Mouse (Mus musculus) testis, adult 2 months (tissue): ENCODE measurements at regions not wholly inside any gene's neighbourhood (a gene's known extent, or its start where the extent isn't known, plus 50 kb on each side); places are given as distances from the start of the nearest gene placed in this dataset.

Source experiments
- CTCF ChIP-seq: fragments of 200-500 bp; IDR thresholded peaks from 2 replicates; pipeline ENCODE4 v1.5.1; 2012; ENCODE audit warnings: low read depth, mild to moderate bottlenecking, inconsistent platforms, low read length, moderate library complexity; ENCODE audit not compliant: control insufficient read depth, insufficient read depth, insufficient replicate concordance
- POLR2A ChIP-seq: fragments of 200-500 bp; IDR thresholded peaks from 2 replicates; pipeline ENCODE4 v1.6.1; 2012; ENCODE audit warnings: low read depth, mild to moderate bottlenecking, inconsistent platforms, low read length, moderate library complexity; ENCODE audit not compliant: control insufficient read depth

DNA sequence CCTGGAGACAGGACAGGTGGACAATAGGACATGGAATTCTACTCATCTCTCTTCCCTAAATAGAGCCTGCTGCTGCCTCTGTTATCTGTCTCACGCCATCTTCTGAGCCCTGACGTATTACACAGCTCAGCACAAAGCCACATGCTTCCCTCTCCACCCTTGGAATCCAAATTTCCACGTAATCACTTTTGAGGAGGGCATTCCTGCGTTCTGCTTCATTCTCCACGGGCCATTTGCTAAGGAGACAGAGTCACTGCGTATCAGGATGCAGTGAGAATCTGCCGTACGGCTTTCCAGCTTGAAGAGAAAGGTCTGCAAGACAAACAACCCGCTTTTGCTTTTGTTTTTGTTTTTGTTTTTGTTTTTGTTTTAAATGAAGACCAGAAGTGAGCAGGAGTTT lies 53.5 kb upstream of the Arid1b start:
- TF ChIP-seq CTCF (no peak), POLR2A (no peak)
